Mouse (Mus musculus) megakaryocyte, embryonic 14.5 days (primary cell): Measurements from ENCODE around the gene Tubg1.

ENCODE experiments used
- FLI1 ChIP-seq: IDR thresholded peaks from 2 replicates; pipeline ENCODE4 v1.6.1; 2012; ENCODE audit warnings: low read length, inconsistent platforms, mixed read lengths
- GATA1 ChIP-seq: IDR thresholded peaks from 3 replicates; pipeline ENCODE4 v1.6.1; 2012; ENCODE audit warnings: mixed read lengths, low read length, inconsistent platforms, borderline replicate concordance

GRCm38 (mm10) chr11:101078121-101078520 lies 41.6 kb upstream of the Tubg1 start, which contains the start of gene Hsd17b1:
- TF ChIP-seq GATA1: no peak
- no peak for TF ChIP-seq FLI1
